Mouse (Mus musculus) MEL-GATA-1-ER (cell line): ENCODE measurements around the gene Ak3.

Experiments used
- DNase-seq: peaks from one replicate; pipeline ENCODE4 v3.0.0-alpha.2; 2012; ENCODE audit warnings: low read depth; ENCODE audit errors: extremely low read depth

The Ak3 gene

GRCm38 (mm10) chr19:29047334-29048170 is at the start of gene Ak3:
TSS of gene Ak3 (minus strand) at chr19:29047961.
- DNase-seq = no peak

GRCm38 (mm10) chr19:29092194-29092593 is 44.4 kb upstream of the Ak3 start:
- DNase-seq = no peak

- DNase-seq = no peak
Observed at GRCm38 (mm10) chr19:29088628-29089027, 40.9 kb upstream of the Ak3 start.

GRCm38 (mm10) chr19:29074802-29075201 is 27.0 kb upstream of the Ak3 start:
- no peak for DNase-seq

- DNase-seq = no peak
Observed at GRCm38 (mm10) chr19:29069195-29069594, 21.4 kb upstream of the Ak3 start.

- peak; percentile 95 for DNase-seq
Observed at GRCm38 (mm10) chr19:29066981-29067471, 19.3 kb upstream of the Ak3 start.

- DNase-seq = peak; percentile 93
Observed at GRCm38 (mm10) chr19:29064451-29065102, 16.8 kb upstream of the Ak3 start.

- DNase-seq = peak; percentile 84
Observed at GRCm38 (mm10) chr19:29063577-29064363, 16.0 kb upstream of the Ak3 start.

GRCm38 (mm10) chr19:29063009-29063408 is 15.2 kb upstream of the Ak3 start:
- DNase-seq = no peak

GRCm38 (mm10) chr19:29060299-29060698 is 12.5 kb upstream of the Ak3 start:
- DNase-seq = no peak

GRCm38 (mm10) chr19:29059688-29060087 is 11.9 kb upstream of the Ak3 start:
- no peak for DNase-seq

GRCm38 (mm10) chr19:29058741-29059140 is 11.0 kb upstream of the Ak3 start:
- DNase-seq = no peak

GRCm38 (mm10) chr19:29055469-29055868 is 7.7 kb upstream of the Ak3 start:
- no peak for DNase-seq

GRCm38 (mm10) chr19:29054594-29054993 is 6.8 kb upstream of the Ak3 start:
- DNase-seq = no peak

GRCm38 (mm10) chr19:29052786-29053185 is 5.0 kb upstream of the Ak3 start:
- DNase-seq = no peak

GRCm38 (mm10) chr19:29050186-29050980 is 2.6 kb upstream of the Ak3 start:
- no peak for DNase-seq

GRCm38 (mm10) chr19:29049401-29050075 is 1.8 kb upstream of the Ak3 start:
- DNase-seq = no peak

GRCm38 (mm10) chr19:29046961-29047333 is 814 bp downstream of the Ak3 start:
- no peak for DNase-seq

- no peak for DNase-seq
Observed at GRCm38 (mm10) chr19:29045956-29046650, 1.7 kb downstream of the Ak3 start.

- DNase-seq = no peak
Observed at GRCm38 (mm10) chr19:29045369-29045768, 2.4 kb downstream of the Ak3 start.
